In genomic region chr19:56133565-56133964, GRCm38 (mm10) we compare ENCODE assay signal across 9 mouse cellular contexts.
A peak's percentile ranks its signal among the peaks of the same experiment; 100 is the strongest.
DNase-seq lines count a peak whose midpoint lies in the region; ATAC-seq and TF ChIP-seq lines count a peak whose summit lies in the region.
"Had no signal": no experiment of that assay in that cellular context is flagged by ENCODE, and none has a peak within 500 bp of the region (broad histone marks: within the 10 kb centered on the region; RNA-seq: fewer than 3 reads in every experiment).

No protein-coding gene starts in this region.

- H3K4me1 ChIP-seq in forebrain, embryonic 10.5 days = peaks cover 48% of the 10 kb centered on the region
- H3K4me1 ChIP-seq in forebrain, embryonic 16.5 days (replicated peaks; ENCODE audit: control insufficient read depth, insufficient read depth, low read length) = peaks cover 15% of the 10 kb centered on the region
- peaks cover 37% of the 10 kb centered on the region for H3K4me1 ChIP-seq in limb, embryonic 14.5 days (ENCODE audit: control insufficient read depth, insufficient read depth, low read length)
- peaks cover 22% of the 10 kb centered on the region for H3K4me1 ChIP-seq in neural tube, embryonic 15.5 days

- H3K36me3 ChIP-seq in forebrain, embryonic 10.5 days (replicated peaks) = no peaks in the 10 kb centered on the region
- H3K36me3 ChIP-seq in forebrain, embryonic 16.5 days (ENCODE audit: control insufficient read depth, insufficient read depth) = no peaks in the 10 kb centered on the region
- no peaks in the 10 kb centered on the region for H3K36me3 ChIP-seq in limb, embryonic 14.5 days (ENCODE audit: control insufficient read depth, insufficient read depth, low read length)
- no peaks in the 10 kb centered on the region for H3K36me3 ChIP-seq in neural tube, embryonic 15.5 days

- no peaks in the 10 kb centered on the region for H3K9me3 ChIP-seq in forebrain, embryonic 10.5 days
- H3K9me3 ChIP-seq in forebrain, embryonic 16.5 days (ENCODE audit: control insufficient read depth, low read length) = no peaks in the 10 kb centered on the region
- H3K9me3 ChIP-seq in limb, embryonic 14.5 days (ENCODE audit: control insufficient read depth, low read length) = no peaks in the 10 kb centered on the region
- no peaks in the 10 kb centered on the region for H3K9me3 ChIP-seq in neural tube, embryonic 15.5 days (replicated peaks)

- H3K27ac ChIP-seq in forebrain, embryonic 10.5 days = peak overlapping the region; percentile 76
- no peak overlapping the region for H3K27ac ChIP-seq in forebrain, embryonic 16.5 days (ENCODE audit: low read length)
- H3K27ac ChIP-seq in limb, embryonic 14.5 days (replicated peaks; ENCODE audit: low read depth, low read length) = no peak overlapping the region
- H3K27ac ChIP-seq in neural tube, embryonic 15.5 days (replicated peaks) = no peak overlapping the region
- H3K27ac ChIP-seq: liver, embryonic 14.5 days had no signal

- no peak for ATAC-seq in forebrain, embryonic 16.5 days
- no peak for ATAC-seq in limb, embryonic 14.5 days (ENCODE audit: low FRiP score, low read depth)
- no peak for ATAC-seq in neural tube, embryonic 15.5 days (ENCODE audit: low FRiP score)
- ATAC-seq in erythroid progenitor cell, adult 5-6 weeks (replicated peaks; ENCODE audit: low FRiP score, poor library complexity, severe bottlenecking) = no peak

- TF ChIP-seq POLR2A in limb, embryonic 14.5 days (IDR thresholded peaks at IDR 0.05; ENCODE audit: borderline replicate concordance, extremely low read depth, insufficient read depth, insufficient read length) = no peak

- no peak overlapping the region for H3K9ac ChIP-seq in forebrain, embryonic 16.5 days (replicated peaks; ENCODE audit: low read depth, low read length)
- H3K9ac ChIP-seq in limb, embryonic 14.5 days (ENCODE audit: low read depth, low read length, severe bottlenecking) = no peak overlapping the region
- no peak overlapping the region for H3K9ac ChIP-seq in neural tube, embryonic 15.5 days (replicated peaks)
- H3K9ac ChIP-seq: liver, embryonic 14.5 days had no signal

- WGBS in forebrain, embryonic 10.5 days = 5% methylated on average over 5 of the region's 5 CpGs
- 2% methylated on average over 5 of the region's 5 CpGs for WGBS in forebrain, embryonic 16.5 days
- WGBS in limb, embryonic 14.5 days = 9% methylated on average over 5 of the region's 5 CpGs
- 6% methylated on average over 5 of the region's 5 CpGs for WGBS in neural tube, embryonic 15.5 days

- no peak overlapping the region; the same call in 1 of the 2 replicates for H3K4me2 ChIP-seq in forebrain, embryonic 16.5 days (ENCODE audit: low read length)
- peak overlapping the region; percentile 28; the same call in 1 of the 2 replicates for H3K4me2 ChIP-seq in limb, embryonic 14.5 days (replicated peaks; ENCODE audit: low read depth, low read length, severe bottlenecking)
- peak overlapping the region; percentile 50 for H3K4me2 ChIP-seq in neural tube, embryonic 15.5 days

- H3K27me3 ChIP-seq in forebrain, embryonic 10.5 days (ENCODE audit: poor library complexity, severe bottlenecking) = peaks cover 58% of the 10 kb centered on the region
- H3K27me3 ChIP-seq in forebrain, embryonic 16.5 days (replicated peaks; ENCODE audit: control insufficient read depth, insufficient read depth, low read length) = peaks cover 10% of the 10 kb centered on the region
- H3K27me3 ChIP-seq in limb, embryonic 14.5 days (ENCODE audit: control insufficient read depth, insufficient read depth, low read length) = 0 out of 2 replicates have a peak, but pooled peaks cover 4% of the 10 kb centered on the region
- H3K27me3 ChIP-seq in neural tube, embryonic 15.5 days (replicated peaks) = peaks cover 24% of the 10 kb centered on the region; the same call in 1 of the 2 replicates

- DNase-seq in forebrain, embryonic 10.5 days (ENCODE audit: extremely low spot score, low spot score) = peak; percentile 60
- DNase-seq in retina, embryonic 14.5 days (ENCODE audit: low spot score) = peak; percentile 58
- no peak for DNase-seq in retina, postnatal 1 day
- DNase-seq in limb, embryonic 14.5 days (ENCODE audit: low spot score) = no peak
- no peak for DNase-seq in liver

- H3K4me3 ChIP-seq in forebrain, embryonic 10.5 days = peak overlapping the region; percentile 19; the same call in 1 of the 2 replicates
- H3K4me3 ChIP-seq in forebrain, embryonic 16.5 days (replicated peaks; ENCODE audit: low read length) = no peak overlapping the region
- H3K4me3 ChIP-seq in limb, embryonic 14.5 days (replicated peaks; ENCODE audit: low read length) = no peak overlapping the region
- H3K4me3 ChIP-seq in neural tube, embryonic 15.5 days (replicated peaks) = no peak overlapping the region

Comparison
In these comparisons a context has a peak if more than half of its experiments do, and no peak if none do; other contexts are left out.
1. DNase-seq: peak in forebrain, embryonic 10.5 days (single experiment) and retina, embryonic 14.5 days (single experiment); none in retina, postnatal 1 day (single experiment), limb, embryonic 14.5 days (single experiment) and liver (single experiment).